Mouse (Mus musculus): ENCODE data around the gene Shroom3. TPM values are rescaled to one million over a fixed set of nuclear protein-coding genes. Genes with fewer than 3 reads are reported as not detected.

Shroom3 gene
- total RNA-seq (2023) = under 1 TPM in 1 of 2 experiments, not detected in 1; 0.36 TPM

DNA sequence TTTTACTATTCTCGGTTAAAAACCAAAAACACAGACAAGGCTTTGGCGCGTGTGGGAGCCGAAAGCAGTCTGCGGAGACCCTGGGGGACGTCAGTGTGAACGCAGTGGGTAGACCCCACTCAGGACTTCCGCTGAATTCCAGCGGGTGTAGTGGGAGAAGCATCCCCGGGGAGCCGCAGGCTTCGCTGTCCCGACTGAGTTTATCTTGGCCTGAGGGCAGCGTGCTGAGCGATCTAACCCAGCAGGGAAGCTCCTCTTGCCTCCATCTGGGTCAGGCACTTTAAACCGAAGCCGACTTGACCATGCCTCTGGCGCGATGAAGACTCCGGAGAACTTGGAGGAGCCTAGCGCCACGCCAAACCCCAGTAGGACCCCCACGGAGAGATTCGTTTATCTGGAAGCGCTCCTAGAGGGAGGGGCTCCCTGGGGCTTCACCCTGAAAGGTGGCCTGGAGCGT is at the start of gene Shroom3:
Gene Shroom3, plus strand, starts transcription at position 85 of the 457 bp plus-strand sequence.

DNA sequence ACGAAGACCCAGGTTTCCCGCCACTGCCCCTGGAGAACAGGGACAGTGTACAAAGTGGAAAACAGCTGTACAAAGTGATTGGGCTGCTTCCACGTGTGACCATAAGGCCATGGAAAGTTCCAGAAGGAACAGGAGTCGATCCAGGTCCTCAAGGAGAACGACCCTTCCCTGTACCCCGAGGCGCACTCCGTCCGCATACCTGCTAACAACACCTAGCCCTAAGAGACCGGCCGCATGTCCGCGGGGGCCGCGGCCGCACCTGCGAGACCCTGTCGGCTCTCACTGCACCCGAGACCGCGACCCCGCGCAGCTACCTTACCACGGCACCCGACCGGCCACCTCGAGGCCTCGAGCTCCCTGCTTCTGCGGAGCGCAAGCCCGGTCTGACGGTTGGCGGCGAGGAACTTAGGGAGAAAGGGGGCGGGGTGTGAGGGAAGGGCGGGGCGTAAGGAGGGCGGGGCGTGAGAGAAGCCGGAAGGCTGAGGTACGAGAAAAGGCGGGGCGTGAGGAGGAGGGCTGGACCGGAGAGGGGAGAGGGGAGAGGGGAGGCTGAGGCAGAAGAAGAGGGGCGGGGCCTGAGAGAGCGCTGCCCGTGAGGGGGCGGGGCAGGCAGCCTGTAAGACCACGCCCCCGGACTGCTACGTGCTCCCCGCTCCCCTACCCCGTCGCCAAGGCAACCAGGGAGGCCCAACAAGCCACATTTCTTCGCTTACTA is 8.2 kb upstream of the Shroom3 start, which contains the start of gene Ccdc158:
Gene Ccdc158, minus strand, starts transcription at position 413 of the 715 bp plus-strand sequence.

Other genes with a start within 250 kb of the Shroom3 start
- gene Nup54, start 248.2 kb upstream of the Shroom3 start, total RNA-seq (2023) = 10 to 100 TPM; 30.5 to 34.3 TPM
- 10 to 100 TPM; 31.9 to 35.9 TPM for gene Scarb2, start 176.6 kb upstream of the Shroom3 start, total RNA-seq (2023)
- gene Fam47e, start 128.4 kb upstream of the Shroom3 start, total RNA-seq (2023) = not detected
- gene Stbd1, start 80.4 kb upstream of the Shroom3 start, total RNA-seq (2023) = 1 to 10 TPM in 1 of 2 experiments, under 1 TPM in 1; 0.62 to 1.7 TPM
- under 1 TPM; 0.46 to 0.82 TPM for gene Ccdc158, start 8.2 kb upstream of the Shroom3 start, total RNA-seq (2023)